Mouse (Mus musculus): ENCODE results near the gene Hdac2.

- TF ChIP-seq CTCF (IDR thresholded peaks at IDR 0.05; ENCODE audit: borderline replicate concordance, insufficient read depth, low read length): no peak
- TF ChIP-seq POLR2A (IDR thresholded peaks at IDR 0.05; ENCODE audit: low read depth, low read length): peak; percentile 80
Measured at GRCm38 (mm10) chr10:36974086-36974675, at the start of gene Hdac2.
